Mouse (Mus musculus): Measurements from ENCODE around the gene Bloc1s5.

DNA sequence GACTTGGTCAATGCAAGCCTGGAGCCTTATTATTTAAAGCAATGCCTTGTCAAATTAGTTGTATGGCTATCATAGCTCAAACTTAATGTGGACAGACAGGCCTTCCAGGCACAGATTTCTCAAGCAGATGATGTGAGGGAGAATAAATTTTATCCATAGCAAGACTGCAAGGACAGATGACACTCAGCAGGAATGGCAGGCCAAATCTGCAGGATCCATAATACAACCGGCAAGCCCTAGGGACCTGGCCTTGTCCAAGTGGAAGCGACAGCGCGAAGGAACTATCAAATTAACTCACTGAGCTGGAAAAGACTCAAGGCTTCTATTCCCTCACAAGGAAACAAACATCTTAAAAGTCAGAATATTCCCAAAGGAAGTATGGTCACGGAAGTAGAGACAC is 6.1 kb upstream of the Bloc1s5 start:
- TF ChIP-seq POLR2A (IDR thresholded peaks at IDR 0.05; ENCODE audit: insufficient read depth, low read depth, low read length), result no peak
- no peak for TF ChIP-seq CTCF (IDR thresholded peaks at IDR 0.05; ENCODE audit: insufficient read depth, low read depth, low read length)
